Mouse (Mus musculus) ES-E14 (cell line): ENCODE data around the gene Kansl3.

ENCODE experiments used
- CHD2 ChIP-seq: IDR thresholded peaks from 2 replicates; pipeline ENCODE4 v1.6.1; 2014; ENCODE audit warnings: mild to moderate bottlenecking, low read depth, low read length, inconsistent platforms
- HCFC1 ChIP-seq: IDR thresholded peaks from 2 replicates; pipeline ENCODE4 v1.6.1; 2012; ENCODE audit warnings: low read length, inconsistent platforms, borderline replicate concordance; ENCODE audit not compliant: insufficient read depth
- MAFK ChIP-seq: IDR thresholded peaks from 2 replicates; pipeline ENCODE4 v1.6.1; 2014; ENCODE audit warnings: mild to moderate bottlenecking, low read depth, low read length, inconsistent platforms; ENCODE audit not compliant: insufficient read depth
- ZC3H11A ChIP-seq: IDR thresholded peaks from 2 replicates; pipeline ENCODE4 v1.6.1; 2012; ENCODE audit warnings: low read depth, mild to moderate bottlenecking, inconsistent platforms, low read length, borderline replicate concordance
- ZNF384 ChIP-seq: IDR thresholded peaks from 2 replicates; pipeline ENCODE4 v1.6.1; 2012; ENCODE audit warnings: low read depth, low read length, inconsistent platforms

DNA sequence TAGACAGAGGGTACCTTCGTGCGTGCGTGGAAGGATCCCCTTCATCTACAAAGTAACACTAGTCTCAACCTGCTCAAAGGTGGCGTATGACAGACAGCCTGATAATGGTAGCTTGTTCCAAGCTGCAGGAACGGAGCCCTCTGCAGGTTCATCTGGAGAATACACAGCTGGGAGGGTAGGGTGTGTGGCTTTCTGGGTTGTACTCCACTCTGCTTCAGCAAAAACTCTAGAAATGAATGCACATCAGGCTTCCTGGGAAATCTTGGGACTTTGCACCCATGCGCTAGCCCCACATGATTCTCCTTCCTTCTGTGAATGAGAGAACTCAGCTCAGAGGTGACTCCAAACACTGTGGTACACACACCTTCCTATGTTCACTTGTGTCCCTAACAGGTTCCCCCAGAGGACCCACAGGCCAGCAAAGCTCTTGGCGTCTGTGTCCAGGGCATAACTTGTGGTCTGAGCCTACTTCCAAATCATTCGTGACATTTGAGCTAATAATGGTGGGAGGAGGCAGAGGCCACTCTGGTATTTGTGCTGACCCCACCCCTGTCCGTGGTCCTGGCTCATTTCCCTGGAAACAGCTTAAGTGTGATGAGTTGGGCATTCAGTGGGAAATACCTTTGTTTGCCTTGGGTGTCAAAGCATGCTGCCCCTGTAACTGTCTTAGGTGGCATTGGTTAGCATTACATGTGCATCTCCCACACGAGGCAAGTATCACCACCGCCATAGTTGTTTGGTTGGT is 47.0 kb downstream of the Kansl3 start:
- TF ChIP-seq ZNF384 = no peak
- no peak for TF ChIP-seq CHD2
- no peak for TF ChIP-seq ZC3H11A
- no peak for TF ChIP-seq MAFK
- no peak for TF ChIP-seq HCFC1
